Mouse (Mus musculus) hindbrain, embryonic 15.5 days (tissue): ENCODE measurements at regions not wholly inside any gene's neighbourhood (a gene's known extent, or its start where the extent isn't known, plus 50 kb on each side); places are given as distances from the start of the nearest gene placed in this dataset.

Experiments
- ATAC-seq: fragments of 200-750 bp; cut with Nextera tagmentation; 2 replicates; pipeline ENCODE4 v1.8.0; 2017; ENCODE audit warnings: low read depth, moderate number of reproducible peaks, moderate TSS enrichment; ENCODE audit not compliant: low FRiP score
- H3K27ac ChIP-seq: fragments of 300-500 bp; sonication (generic); replicated peaks from 2 replicates; pipeline ENCODE4 v1.5.1; 2015; ENCODE audit warnings: mild to moderate bottlenecking, inconsistent platforms
- H3K27me3 ChIP-seq: fragments of 300-500 bp; sonication (generic); 2 replicates; pipeline ENCODE4 v1.6.1; 2015; ENCODE audit warnings: control low read depth, inconsistent platforms
- H3K36me3 ChIP-seq: fragments of 300-500 bp; sonication (generic); 2 replicates; pipeline ENCODE4 v1.6.1; 2015; ENCODE audit warnings: control low read depth, inconsistent platforms
- H3K4me1 ChIP-seq: fragments of 300-500 bp; sonication (generic); replicated peaks from 2 replicates; pipeline ENCODE4 v1.6.1; 2015; ENCODE audit warnings: control low read depth, inconsistent platforms
- H3K4me2 ChIP-seq: fragments of 300-500 bp; sonication (generic); 2 replicates; pipeline ENCODE4 v1.6.1; 2015; ENCODE audit warnings: moderate library complexity, mild to moderate bottlenecking, inconsistent platforms
- H3K4me3 ChIP-seq: fragments of 300-500 bp; sonication (generic); 2 replicates; pipeline ENCODE4 v1.5.1; 2015; ENCODE audit warnings: mild to moderate bottlenecking, inconsistent platforms
- H3K9ac ChIP-seq: fragments of 300-500 bp; sonication (generic); 2 replicates; pipeline ENCODE4 v1.6.1; 2015; ENCODE audit warnings: inconsistent platforms
- H3K9me3 ChIP-seq: fragments of 300-500 bp; sonication (generic); 2 replicates; pipeline ENCODE4 v1.6.1; 2016; ENCODE audit warnings: control low read depth, inconsistent platforms
- WGBS: fragments of 180-500 bp; shearing (Covaris S2); methylation state at CpG from one replicate; pipeline ENCODE4 v1.1.7; 2015; 5-methylcytosine and 5-hydroxymethylcytosine counted together

DNA sequence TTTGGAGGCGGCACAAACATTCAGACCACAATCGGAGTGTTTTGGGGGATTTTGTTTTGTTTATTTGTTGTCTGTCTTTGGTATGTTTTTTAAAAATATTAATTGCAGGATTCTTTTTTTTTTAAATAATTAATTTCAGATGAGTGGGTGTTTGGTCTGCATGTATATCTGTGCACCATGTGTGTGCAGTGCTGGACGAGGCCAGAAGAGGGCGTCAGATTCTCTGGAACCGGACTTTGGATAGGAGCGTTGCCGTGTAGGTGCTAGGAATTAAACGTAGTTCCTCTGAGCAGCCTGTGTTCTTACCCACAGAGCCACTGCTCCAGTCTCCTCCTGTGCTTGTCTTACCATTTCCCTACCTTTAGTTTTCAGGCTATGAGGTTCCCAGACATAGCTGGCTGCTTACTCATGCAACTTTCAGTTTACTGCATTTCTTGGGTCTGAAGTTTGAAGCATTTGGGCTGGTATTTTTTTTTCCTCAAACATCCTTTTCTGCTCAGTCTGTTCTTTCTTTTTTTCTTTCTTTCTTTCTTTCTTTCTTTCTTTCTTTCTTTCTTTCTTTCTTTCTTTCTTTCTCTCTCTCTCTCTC is 95.4 kb upstream of the Arhgap5 start:
- no peaks in the 10 kb centered on the region for H3K36me3 ChIP-seq
- WGBS, result 92% methylated on average over 8 of the region's 8 CpGs
- peaks cover 9% of the 10 kb centered on the region; the same call in 1 of the 2 replicates for H3K4me1 ChIP-seq
- H3K9me3 ChIP-seq, result no peaks in the 10 kb centered on the region
- ATAC-seq, result no peak
- H3K9ac ChIP-seq, result no peak overlapping the region
- H3K27me3 ChIP-seq, result no peaks in the 10 kb centered on the region
- no peak overlapping the region for H3K27ac ChIP-seq
- H3K4me3 ChIP-seq, result no peak overlapping the region
- H3K4me2 ChIP-seq, result no peak overlapping the region

DNA sequence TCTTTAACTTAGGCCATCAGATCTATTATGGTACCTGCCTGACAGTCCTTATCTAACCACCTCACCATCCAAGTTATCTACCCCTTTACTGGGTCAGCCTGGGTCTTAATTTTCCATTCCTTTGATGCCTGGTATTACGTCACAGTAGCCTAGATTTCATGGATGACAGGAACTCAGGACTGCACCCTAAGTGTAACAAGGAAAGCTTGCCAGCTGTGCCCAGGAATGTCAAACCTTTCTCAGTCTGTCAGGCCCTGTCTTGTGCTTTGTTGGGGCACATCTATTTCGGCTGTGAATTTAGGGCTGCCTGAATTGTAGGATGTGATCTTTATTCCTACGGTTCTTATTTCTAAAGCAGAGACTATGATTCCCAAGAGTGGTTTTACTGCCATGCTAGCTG is 94.6 kb upstream of the Arhgap5 start:
- H3K9ac ChIP-seq, result no peak overlapping the region
- no peak overlapping the region for H3K4me2 ChIP-seq
- H3K9me3 ChIP-seq, result no peaks in the 10 kb centered on the region
- ATAC-seq, result no peak
- H3K27me3 ChIP-seq, result no peaks in the 10 kb centered on the region
- no peaks in the 10 kb centered on the region for H3K36me3 ChIP-seq
- WGBS, result 85% methylated on average over 3 of the region's 3 CpGs
- H3K4me3 ChIP-seq, result no peak overlapping the region
- peaks cover 9% of the 10 kb centered on the region; the same call in 1 of the 2 replicates for H3K4me1 ChIP-seq
- H3K27ac ChIP-seq, result no peak overlapping the region

DNA sequence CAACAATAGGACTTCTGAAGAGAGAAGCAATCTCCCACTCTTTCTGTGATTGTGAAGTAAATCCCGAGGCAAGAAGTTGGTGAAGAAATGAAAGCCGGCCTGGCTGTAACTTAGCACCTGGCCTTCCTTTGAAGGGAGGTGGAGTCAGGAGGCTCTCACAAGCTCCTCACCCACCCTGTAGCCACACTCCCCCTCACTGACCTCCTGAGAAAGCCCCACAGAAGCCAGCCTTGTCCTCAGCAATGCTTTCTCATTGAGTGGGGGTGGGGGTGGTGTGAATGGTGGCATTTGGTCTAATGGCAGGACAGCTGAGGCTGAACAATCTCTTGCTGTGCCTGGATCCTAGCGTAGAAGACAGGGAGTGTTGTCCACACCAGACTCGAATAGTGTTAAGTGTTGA is 91.6 kb upstream of the Arhgap5 start:
- WGBS, result 80% methylated on average over 4 of the region's 4 CpGs
- Histone ChIP-seq H3K9me3 (no peaks in the 10 kb centered on the region), H3K4me2 (no peak overlapping the region), H3K27ac (no peak overlapping the region), H3K4me3 (no peak overlapping the region), H3K9ac (no peak overlapping the region), H3K27me3 (no peaks in the 10 kb centered on the region), H3K4me1 (peaks cover 9% of the 10 kb centered on the region; the same call in 1 of the 2 replicates), H3K36me3 (no peaks in the 10 kb centered on the region)
- no peak for ATAC-seq

DNA sequence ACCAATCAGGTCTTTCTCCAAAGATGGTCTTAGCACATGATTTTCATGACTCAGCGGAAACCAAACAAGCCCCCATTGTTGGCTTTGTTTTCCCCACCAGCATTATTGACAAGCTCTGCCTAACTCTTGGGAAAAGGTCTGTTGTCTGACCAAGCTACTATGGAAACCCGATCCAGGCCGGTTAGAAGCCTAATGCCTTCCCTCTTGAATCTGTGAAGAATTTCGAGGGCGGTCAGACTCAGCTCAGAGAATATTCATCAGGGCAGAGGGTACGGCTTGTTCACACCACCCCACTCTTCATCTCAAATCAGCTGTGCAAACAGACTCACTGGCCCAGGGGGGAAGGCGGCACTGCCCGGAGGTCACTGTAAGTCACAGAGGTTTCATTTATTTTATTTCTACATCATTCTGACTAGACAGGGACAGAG is 90.7 kb upstream of the Arhgap5 start:
- no peaks in the 10 kb centered on the region for H3K36me3 ChIP-seq
- ATAC-seq, result 0 out of 2 replicates have a peak, but pooled peaks have one; percentile 48
- H3K27me3 ChIP-seq, result no peaks in the 10 kb centered on the region
- WGBS, result 8% methylated on average over 8 of the region's 8 CpGs
- H3K9ac ChIP-seq, result no peak overlapping the region
- peaks cover 9% of the 10 kb centered on the region; the same call in 1 of the 2 replicates for H3K4me1 ChIP-seq
- no peak overlapping the region for H3K4me3 ChIP-seq
- H3K27ac ChIP-seq, result peak overlapping the region; percentile 52; the same call in 1 of the 2 replicates
- H3K4me2 ChIP-seq, result peak overlapping the region; percentile 20; the same call in 1 of the 2 replicates
- no peaks in the 10 kb centered on the region for H3K9me3 ChIP-seq

DNA sequence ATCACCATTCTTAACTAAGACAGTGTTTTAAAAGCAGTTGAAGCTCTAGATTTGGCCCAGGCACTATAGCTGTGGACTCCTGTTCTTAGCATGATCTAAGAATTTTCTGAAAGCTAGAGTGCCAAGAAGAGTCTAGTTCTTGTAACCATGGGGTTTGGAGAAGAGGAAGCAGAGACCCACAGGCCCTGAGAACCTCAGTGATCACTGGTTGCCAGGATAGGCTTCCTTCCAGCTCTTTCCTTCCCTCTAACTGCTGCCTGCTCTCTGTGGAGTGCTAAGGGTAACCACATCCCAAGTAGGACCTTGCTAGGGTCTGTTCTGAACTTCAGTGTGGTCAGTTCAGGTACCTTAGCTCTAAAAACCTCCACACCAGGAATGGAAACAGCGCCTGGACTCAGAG is 81.0 kb upstream of the Arhgap5 start:
- Histone ChIP-seq H3K27ac (no peak overlapping the region), H3K4me1 (no peaks in the 10 kb centered on the region), H3K36me3 (no peaks in the 10 kb centered on the region), H3K4me2 (no peak overlapping the region), H3K4me3 (no peak overlapping the region), H3K9ac (no peak overlapping the region), H3K27me3 (no peaks in the 10 kb centered on the region), H3K9me3 (no peaks in the 10 kb centered on the region)
- 88% methylated on average over 1 of the region's 1 CpGs for WGBS
- ATAC-seq, result no peak

DNA sequence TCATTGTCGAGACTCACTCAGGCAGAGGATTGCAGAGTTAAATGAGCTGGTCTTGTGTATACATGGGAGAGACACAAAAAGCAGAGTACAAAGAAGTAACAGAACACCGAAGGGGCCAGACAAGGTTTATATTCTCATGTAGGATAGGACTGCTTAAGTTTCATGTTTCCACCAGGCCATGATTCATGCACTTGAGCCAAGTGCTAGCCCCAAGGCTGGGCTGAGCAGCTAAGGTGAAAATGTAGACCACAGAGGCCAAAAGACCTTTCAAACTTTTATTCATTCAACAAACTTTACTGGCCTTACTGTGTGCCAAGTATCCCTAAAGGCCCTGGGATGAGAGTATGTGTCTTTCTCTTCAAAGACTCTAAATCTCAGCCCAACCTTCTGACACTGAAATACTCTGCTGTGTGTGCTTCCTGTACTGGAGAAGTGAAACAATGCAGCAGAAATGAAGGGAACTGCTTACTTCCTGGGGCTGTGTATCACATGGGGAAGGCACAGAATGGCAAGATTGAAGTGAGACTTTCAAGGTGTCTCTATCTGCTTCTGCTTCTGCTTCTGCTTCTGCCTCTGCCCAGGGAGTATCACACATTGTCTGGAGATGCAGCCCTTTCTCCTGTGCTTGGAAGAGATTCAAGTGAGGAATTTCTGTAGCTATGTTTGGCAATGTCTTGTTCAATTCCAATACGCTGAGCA is 79.3 kb upstream of the Arhgap5 start:
- H3K4me2 ChIP-seq, result no peak overlapping the region
- H3K9me3 ChIP-seq, result no peaks in the 10 kb centered on the region
- 81% methylated on average over 3 of the region's 3 CpGs for WGBS
- ATAC-seq, result no peak
- H3K4me3 ChIP-seq, result no peak overlapping the region
- no peak overlapping the region for H3K9ac ChIP-seq
- no peaks in the 10 kb centered on the region for H3K4me1 ChIP-seq
- H3K27me3 ChIP-seq, result no peaks in the 10 kb centered on the region
- H3K27ac ChIP-seq, result no peak overlapping the region
- H3K36me3 ChIP-seq, result no peaks in the 10 kb centered on the region

DNA sequence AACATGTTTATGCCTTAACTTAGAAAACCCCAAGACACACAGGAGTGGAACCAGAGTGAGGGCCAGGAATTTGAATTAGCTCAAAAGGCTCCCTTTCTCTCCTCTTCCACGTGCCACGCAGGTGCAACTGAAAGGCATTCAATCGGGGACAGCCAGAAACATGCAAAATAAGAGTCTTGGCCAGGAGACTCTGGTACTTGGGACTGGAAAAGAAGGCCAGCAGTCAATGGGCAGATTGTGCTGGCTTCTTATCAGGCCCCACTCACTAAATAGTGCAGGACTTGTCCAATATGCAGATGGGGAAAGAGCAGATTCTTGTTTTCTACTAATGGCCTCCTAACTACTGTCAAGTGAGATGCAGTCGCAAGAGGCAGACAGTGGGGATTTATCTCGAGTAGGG is 73.8 kb upstream of the Arhgap5 start:
- Histone ChIP-seq H3K4me1 (peaks cover 4% of the 10 kb centered on the region), H3K27me3 (no peaks in the 10 kb centered on the region), H3K4me3 (no peak overlapping the region), H3K9ac (no peak overlapping the region), H3K27ac (no peak overlapping the region), H3K9me3 (no peaks in the 10 kb centered on the region), H3K36me3 (no peaks in the 10 kb centered on the region), H3K4me2 (no peak overlapping the region)
- no peak for ATAC-seq
- 77% methylated on average over 5 of the region's 5 CpGs for WGBS

DNA sequence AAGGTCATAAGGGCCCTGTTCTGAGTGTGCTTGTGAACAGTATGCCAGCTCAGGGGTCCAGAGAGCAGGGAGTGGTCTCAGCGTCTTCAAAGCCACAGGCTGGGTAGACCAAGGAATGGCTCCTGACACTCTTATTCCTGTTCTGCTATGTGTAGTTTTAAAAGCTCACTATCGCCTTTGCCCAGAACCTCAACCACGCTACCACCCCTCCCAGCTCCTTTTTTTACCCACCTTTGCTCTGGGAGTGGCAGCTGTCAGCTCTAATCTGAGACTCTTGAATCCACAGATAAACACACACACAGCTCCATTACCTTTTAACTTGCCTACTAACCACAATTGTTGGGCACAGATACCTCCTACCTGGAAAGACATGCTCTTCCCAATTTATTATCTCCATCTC is 71.8 kb upstream of the Arhgap5 start:
- H3K4me2 ChIP-seq, result no peak overlapping the region
- H3K9me3 ChIP-seq, result no peaks in the 10 kb centered on the region
- 99% methylated on average over 3 of the region's 3 CpGs for WGBS
- H3K27ac ChIP-seq, result no peak overlapping the region
- H3K4me1 ChIP-seq, result peaks cover 13% of the 10 kb centered on the region
- no peak overlapping the region for H3K4me3 ChIP-seq
- no peak overlapping the region for H3K9ac ChIP-seq
- no peaks in the 10 kb centered on the region for H3K36me3 ChIP-seq
- no peak for ATAC-seq
- no peaks in the 10 kb centered on the region for H3K27me3 ChIP-seq

DNA sequence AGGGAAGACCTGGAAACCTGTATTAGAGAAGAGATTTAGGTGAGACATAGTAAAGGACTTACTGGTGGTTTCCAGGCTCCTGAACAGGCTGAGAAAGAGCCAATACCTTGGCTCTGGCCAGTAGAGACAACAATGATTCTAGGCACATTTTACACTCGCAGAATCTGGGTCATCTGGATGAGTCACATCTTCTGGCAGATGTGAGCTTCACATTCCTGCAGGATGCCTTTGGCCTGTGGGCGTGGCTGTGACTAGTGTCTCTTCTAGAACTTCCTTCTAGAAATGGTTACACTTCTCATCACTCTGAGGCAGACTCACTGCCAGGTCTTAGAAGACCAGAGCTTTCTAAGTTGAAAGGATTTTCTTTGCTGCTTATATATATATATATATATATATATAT is 69.8 kb upstream of the Arhgap5 start:
- H3K27me3 ChIP-seq, result no peaks in the 10 kb centered on the region
- no peak overlapping the region for H3K4me3 ChIP-seq
- no peak for ATAC-seq
- H3K27ac ChIP-seq, result no peak overlapping the region
- no peak overlapping the region for H3K9ac ChIP-seq
- peaks cover 13% of the 10 kb centered on the region for H3K4me1 ChIP-seq
- H3K36me3 ChIP-seq, result no peaks in the 10 kb centered on the region
- H3K4me2 ChIP-seq, result no peak overlapping the region
- WGBS, result 90% methylated on average over 2 of the region's 2 CpGs
- H3K9me3 ChIP-seq, result no peaks in the 10 kb centered on the region

DNA sequence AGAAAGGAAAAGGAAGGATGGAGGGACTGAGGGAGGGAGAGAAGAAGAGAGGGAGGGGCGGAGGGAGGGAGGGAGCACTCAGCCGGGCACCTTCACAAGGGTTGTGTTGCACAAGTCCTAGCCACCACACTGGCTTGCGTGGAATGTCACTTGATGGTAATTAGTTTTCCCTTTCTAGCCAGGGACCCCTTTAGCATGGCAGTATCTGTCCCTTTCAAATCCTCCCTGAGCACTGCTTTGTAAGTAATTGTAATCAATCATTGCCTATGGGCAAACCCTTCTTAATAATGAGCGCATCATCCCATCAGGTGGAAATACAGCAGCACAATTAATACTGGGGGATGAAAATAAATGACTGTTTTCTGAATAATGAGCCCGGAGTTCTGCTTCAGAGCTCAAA is 68.5 kb upstream of the Arhgap5 start:
- 38% methylated on average over 5 of the region's 5 CpGs for WGBS
- Histone ChIP-seq H3K9me3 (no peaks in the 10 kb centered on the region), H3K4me2 (peak overlapping the region; percentile 44), H3K4me3 (no peak overlapping the region), H3K27me3 (no peaks in the 10 kb centered on the region), H3K36me3 (no peaks in the 10 kb centered on the region), H3K9ac (no peak overlapping the region), H3K27ac (peak overlapping the region; percentile 51; the same call in 1 of the 2 replicates), H3K4me1 (peaks cover 13% of the 10 kb centered on the region)
- peak; percentile 66 for ATAC-seq

DNA sequence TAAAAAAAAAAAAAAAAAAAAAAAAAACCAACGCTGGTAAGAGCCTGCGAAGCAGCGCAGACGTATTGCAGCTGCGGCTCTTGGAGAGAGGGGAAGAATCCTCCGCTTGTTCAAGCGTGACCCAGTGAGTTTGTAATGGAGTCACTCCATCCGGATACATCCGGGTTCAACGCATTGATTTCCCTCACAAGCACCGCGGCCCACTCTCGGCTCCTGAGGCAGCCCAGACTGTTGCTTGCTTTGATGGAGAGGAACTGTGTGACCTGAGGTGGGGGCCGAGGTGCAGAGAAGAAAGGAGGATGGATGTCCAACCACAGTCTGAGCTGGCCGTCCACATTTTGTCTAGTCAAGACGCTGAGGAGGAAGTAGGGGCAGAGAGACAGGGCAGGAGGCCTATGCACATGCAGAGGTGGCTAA is 68.0 kb upstream of the Arhgap5 start:
- peak; percentile 73; the same call in 1 of the 2 replicates for ATAC-seq

DNA sequence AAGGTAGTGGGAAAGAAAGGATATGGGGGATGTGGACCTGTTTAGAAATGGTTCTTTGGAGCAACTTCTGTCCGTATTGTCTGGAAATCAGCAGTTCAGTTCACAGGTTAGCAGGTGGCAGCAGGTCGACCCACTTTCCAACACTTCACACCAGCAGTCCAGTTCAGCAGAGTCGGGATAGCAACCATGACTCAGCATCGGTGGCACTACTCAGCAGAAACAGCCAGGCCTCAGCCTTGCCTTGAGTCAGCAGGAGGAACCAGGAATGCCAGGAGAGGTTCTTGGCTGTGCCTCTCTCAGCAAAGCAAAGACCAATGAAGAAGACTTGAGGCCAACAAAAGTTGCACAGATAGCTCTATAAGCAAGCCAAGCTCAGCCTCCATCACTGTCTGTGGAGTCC is 66.8 kb upstream of the Arhgap5 start:
- H3K9ac ChIP-seq, result no peak overlapping the region
- H3K27ac ChIP-seq, result no peak overlapping the region
- H3K4me1 ChIP-seq, result peaks cover 13% of the 10 kb centered on the region
- 95% methylated on average over 4 of the region's 4 CpGs for WGBS
- no peaks in the 10 kb centered on the region for H3K9me3 ChIP-seq
- no peaks in the 10 kb centered on the region for H3K36me3 ChIP-seq
- no peak overlapping the region for H3K4me3 ChIP-seq
- no peak overlapping the region for H3K4me2 ChIP-seq
- ATAC-seq, result no peak
- no peaks in the 10 kb centered on the region for H3K27me3 ChIP-seq

More for the DNA sequence above, 68.0 kb upstream of the Arhgap5 start:
- no peaks in the 10 kb centered on the region for H3K9me3 ChIP-seq
- no peaks in the 10 kb centered on the region for H3K36me3 ChIP-seq
- peak overlapping the region; percentile 44 for H3K4me2 ChIP-seq
- H3K4me1 ChIP-seq, result peaks cover 13% of the 10 kb centered on the region
- H3K9ac ChIP-seq, result no peak overlapping the region
- no peaks in the 10 kb centered on the region for H3K27me3 ChIP-seq
- WGBS, result 15% methylated on average over 16 of the region's 16 CpGs
- H3K4me3 ChIP-seq, result no peak overlapping the region
- peak overlapping the region; percentile 51; the same call in 1 of the 2 replicates for H3K27ac ChIP-seq
